Mouse (Mus musculus) urinary bladder, postnatal 4 days (tissue): ENCODE results near the gene Slc25a33.

Source experiments
- DNase-seq, 2 experiments: peaks; one replicate each; pipeline ENCODE4 v3.0.0; 2021 to 2022; ENCODE audit warnings: low spot score in 2 of 2

Slc25a33 gene

GRCm38 (mm10) chr4:149794966-149795477 is 20.9 kb upstream of the Slc25a33 start:
- DNase-seq = no peak

- no peak for DNase-seq
Measured at GRCm38 (mm10) chr4:149794010-149794338, 19.9 kb upstream of the Slc25a33 start.

GRCm38 (mm10) chr4:149793156-149794009 is 19.3 kb upstream of the Slc25a33 start:
- DNase-seq = no peak

DNA sequence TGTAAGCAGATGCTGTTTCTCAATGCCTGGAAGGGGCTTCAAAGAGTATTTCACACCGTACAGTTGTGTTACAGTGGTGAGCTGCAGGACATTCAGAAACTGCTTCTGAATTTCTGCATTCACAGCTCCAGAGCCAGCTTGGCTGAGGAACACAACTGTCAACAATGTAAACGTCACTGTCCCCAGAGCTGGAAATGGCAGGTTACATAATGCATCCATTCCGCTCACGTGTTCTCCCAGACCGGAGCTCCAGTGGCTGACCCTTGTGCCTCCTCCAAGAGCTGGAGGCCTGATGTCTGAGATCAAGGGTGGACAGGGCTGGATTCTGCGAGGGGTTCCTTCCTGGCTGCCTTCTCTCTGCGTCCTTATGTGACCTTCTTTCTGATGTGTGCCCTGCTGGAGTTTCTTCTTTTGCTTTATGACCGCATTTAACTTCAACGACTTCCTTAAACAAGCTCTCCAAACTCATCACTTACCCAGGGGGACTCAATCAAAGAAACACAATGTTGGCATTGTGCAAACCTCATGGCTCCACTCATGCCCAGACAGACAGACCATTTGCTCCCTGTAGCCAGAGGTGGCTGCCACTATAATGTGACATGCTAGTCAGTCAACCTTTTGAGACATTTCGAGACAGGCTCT is 18.2 kb upstream of the Slc25a33 start:
- no peak for DNase-seq

- DNase-seq = no peak
Measured at GRCm38 (mm10) chr4:149791470-149791869, 17.4 kb upstream of the Slc25a33 start.

GRCm38 (mm10) chr4:149790969-149791368 is 16.9 kb upstream of the Slc25a33 start:
- DNase-seq = no peak

GRCm38 (mm10) chr4:149790546-149790945 is 16.5 kb upstream of the Slc25a33 start:
- DNase-seq = no peak

GRCm38 (mm10) chr4:149789421-149790194 is 15.5 kb upstream of the Slc25a33 start:
- DNase-seq = no peak

- no peak for DNase-seq
Measured at GRCm38 (mm10) chr4:149784901-149785300, 10.8 kb upstream of the Slc25a33 start.

- no peak for DNase-seq
Measured at GRCm38 (mm10) chr4:149784371-149784770, 10.3 kb upstream of the Slc25a33 start.

- DNase-seq = no peak
Measured at GRCm38 (mm10) chr4:149782975-149783374, 8.9 kb upstream of the Slc25a33 start.

- no peak for DNase-seq
Measured at GRCm38 (mm10) chr4:149780565-149781356, 6.7 kb upstream of the Slc25a33 start.

DNA sequence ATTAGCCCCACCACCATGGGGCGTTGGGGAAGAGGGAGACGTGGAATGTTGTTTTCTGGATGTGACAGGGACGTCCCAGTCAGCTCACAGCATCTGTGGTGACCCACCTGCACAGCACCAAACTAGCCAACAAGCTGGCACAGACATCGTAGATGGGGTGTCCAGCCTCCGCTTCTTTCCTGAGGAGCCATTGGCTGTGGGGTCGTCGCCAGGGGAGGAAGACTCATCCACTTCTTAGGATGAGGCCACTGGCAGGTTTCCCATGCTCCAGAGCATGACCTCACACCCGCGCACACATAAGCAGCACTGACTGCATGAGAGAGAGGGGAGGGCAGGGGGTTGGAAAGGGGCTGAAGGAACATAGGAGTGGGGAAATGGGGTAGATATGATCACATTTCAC is 5.9 kb upstream of the Slc25a33 start:
- DNase-seq = no peak

- no peak for DNase-seq
Measured at GRCm38 (mm10) chr4:149777126-149777525, 3.0 kb upstream of the Slc25a33 start.

DNA sequence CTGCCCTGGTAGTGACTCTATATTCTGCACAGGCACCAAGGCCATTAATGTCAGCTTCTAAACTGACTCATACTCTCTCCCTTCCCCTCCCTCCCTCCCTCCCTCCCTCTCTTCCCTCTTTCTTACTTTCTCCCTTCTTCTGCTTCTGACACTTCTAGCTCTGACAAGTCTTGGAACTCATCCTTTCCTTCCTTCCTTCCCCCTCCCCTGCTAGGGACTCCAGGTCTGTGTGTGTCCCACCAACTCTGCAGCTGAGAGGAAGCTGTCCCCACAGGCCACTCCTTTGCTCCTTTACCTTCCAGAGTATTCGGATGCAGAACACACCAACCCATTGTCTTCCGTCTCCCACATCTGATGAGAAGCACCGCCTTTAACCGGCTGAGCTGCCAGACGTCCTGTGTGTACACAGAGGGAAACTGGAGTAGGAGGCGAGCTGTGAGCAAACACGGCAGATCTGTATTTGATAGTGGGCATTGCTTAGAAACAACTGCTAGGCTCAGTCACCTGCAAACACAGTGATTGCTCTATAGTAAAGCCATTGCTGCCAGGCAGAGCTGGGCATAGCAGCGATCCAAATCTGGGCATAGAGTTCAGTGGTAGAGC is 1.8 kb upstream of the Slc25a33 start:
- no peak for DNase-seq

GRCm38 (mm10) chr4:149775330-149775729 is 1.3 kb upstream of the Slc25a33 start:
- no peak for DNase-seq

DNA sequence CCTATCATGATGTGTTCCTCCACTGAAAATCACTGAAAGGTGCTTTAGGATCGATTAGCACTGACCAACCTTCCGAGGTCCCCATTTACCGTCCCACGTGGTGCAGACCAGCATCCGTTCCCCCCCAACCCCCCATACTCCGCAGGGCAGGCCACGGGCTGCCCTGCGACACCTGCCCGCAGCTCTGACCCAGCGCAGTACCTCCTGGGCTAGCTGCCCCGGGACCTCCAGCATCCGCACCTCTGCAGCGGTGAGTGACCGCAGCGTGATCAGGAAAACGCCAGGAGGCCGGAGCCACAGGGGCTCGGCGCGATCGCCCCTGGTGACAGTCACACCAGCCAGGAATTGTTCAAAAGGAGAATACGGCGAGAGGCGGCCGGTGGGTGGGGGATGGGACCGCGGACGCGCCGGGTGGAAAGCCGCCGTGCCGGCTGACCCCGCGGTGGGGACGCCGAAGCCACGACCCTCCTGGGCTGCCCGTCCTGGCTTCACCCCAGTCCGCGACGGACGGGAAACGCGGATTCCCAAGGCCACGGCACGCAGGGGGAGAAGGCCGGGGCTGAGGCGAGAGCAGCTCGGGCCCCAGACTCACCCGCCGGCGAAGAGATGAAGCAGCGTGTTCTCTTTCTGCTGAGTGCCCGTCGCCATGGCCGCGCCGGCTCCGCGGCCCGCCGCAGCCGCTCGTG is 526 bp downstream of the Slc25a33 start:
- DNase-seq = no peak

- no peak for DNase-seq
Measured at GRCm38 (mm10) chr4:149772394-149772793, 1.7 kb downstream of the Slc25a33 start.

GRCm38 (mm10) chr4:149765201-149765600 is 8.9 kb downstream of the Slc25a33 start:
- DNase-seq = no peak

GRCm38 (mm10) chr4:149763335-149763734 is 10.7 kb downstream of the Slc25a33 start:
- no peak for DNase-seq
